Mouse (Mus musculus) splenic B cell, adult 2 months (primary cell): ENCODE results near the gene Trim56.
A peak's percentile ranks its signal among the peaks of the same experiment; 100 is the strongest.
"Not testable (repeated sequence)": the region's sequence is repeated elsewhere in the genome, so short reads cannot be mapped to it uniquely, and the experiment has no call there.

ENCODE experiments used
- DNase-seq: peaks from one replicate; pipeline ENCODE4 v3.0.0-alpha.2; 2011; ENCODE audit warnings: low read depth, low spot score
- H3K27me3 ChIP-seq: 2 replicates; pipeline ENCODE4 v1.6.1; 2012; ENCODE audit warnings: mild to moderate bottlenecking, low read length, moderate library complexity, mixed read lengths; ENCODE audit not compliant: control insufficient read depth, poor library complexity, insufficient read depth, severe bottlenecking
- H3K36me3 ChIP-seq: 2 replicates; pipeline ENCODE4 v1.6.1; 2012; ENCODE audit warnings: mild to moderate bottlenecking, low read length, moderate library complexity, mixed read lengths; ENCODE audit not compliant: control insufficient read depth, poor library complexity, insufficient read depth, severe bottlenecking

Gene Trim56

DNA sequence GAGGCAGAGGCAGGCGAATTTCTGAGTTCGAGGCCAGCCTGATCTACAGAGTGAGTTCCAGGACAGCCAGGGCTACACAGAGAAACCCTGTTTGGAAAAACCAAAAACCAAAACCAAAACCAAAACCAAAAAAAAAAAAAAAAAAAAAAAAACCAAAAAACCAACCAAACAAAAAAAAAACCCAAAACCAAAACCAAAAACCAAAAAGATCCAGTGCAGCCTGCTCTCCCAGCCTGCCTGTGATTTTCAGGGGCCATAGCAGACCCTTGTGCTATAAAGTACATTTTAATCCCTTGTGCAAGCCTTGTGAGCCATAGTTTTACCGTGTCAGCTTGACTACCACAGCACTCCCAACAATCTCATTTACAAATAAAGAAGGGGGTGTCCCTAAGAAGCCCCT lies 2.0 kb upstream of the Trim56 start:
- H3K36me3 ChIP-seq = peaks cover 14% of the 10 kb centered on the region
- H3K27me3 ChIP-seq, DNase-seq: not testable (repeated sequence)

DNA sequence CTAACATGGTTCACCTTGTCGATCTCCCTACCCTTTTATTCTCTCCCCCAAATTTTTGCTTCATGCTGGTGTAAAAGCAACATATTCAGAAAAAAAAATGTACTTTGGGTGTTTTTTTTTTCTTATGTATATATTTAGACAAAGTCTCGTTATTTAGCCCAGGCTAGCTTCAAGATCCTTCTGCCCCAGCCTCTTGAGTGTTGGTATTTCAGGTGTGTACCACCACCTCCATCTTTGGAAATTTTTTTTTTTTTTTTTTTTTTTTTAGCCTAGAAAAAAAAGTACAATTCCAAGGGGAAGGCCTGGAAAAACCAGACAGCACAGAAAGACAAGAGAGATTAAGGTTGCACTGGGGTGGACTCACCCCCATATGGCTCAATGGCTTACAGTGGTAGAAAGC lies 978 bp upstream of the Trim56 start:
- DNase-seq = no peak
- peaks cover 16% of the 10 kb centered on the region for H3K36me3 ChIP-seq

DNA sequence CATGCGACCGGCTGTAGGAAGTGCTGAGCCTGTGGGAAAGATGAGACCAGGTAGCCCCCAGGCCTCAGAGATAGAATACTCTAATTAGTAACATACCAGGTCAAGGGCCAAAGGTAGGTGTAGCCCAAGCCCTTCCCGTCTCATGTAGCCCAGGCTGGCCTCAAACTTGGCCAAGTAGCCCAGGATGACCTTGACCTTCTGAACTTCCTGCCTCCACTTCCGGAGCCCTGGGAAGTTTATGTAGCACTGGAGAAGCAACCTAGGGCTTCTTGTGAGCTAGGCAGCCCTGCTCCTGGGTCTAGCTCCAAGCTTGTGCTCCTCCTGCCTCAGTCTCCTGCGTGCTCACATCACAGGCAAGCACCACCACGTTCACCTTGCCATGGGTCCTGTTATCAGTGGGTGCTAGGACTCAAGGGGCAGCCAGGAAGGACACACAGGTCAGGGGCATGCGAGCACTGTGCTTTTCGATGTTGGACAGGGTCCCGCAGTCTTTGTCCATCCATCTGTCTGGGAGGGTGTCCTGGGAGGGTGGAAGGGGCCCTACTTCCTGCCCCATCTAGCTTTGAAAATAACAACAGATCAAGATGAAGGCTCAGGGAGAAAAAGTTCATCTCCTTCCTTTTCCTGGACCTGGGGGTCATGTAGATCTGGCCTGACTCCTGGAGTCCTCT lies 983 bp downstream of the Trim56 start:
- DNase-seq = no peak
- Histone ChIP-seq H3K27me3 (no peaks in the 10 kb centered on the region), H3K36me3 (peaks cover 16% of the 10 kb centered on the region)

More for the DNA sequence above, 978 bp upstream of the Trim56 start:
- no peaks in the 10 kb centered on the region for H3K27me3 ChIP-seq

DNA sequence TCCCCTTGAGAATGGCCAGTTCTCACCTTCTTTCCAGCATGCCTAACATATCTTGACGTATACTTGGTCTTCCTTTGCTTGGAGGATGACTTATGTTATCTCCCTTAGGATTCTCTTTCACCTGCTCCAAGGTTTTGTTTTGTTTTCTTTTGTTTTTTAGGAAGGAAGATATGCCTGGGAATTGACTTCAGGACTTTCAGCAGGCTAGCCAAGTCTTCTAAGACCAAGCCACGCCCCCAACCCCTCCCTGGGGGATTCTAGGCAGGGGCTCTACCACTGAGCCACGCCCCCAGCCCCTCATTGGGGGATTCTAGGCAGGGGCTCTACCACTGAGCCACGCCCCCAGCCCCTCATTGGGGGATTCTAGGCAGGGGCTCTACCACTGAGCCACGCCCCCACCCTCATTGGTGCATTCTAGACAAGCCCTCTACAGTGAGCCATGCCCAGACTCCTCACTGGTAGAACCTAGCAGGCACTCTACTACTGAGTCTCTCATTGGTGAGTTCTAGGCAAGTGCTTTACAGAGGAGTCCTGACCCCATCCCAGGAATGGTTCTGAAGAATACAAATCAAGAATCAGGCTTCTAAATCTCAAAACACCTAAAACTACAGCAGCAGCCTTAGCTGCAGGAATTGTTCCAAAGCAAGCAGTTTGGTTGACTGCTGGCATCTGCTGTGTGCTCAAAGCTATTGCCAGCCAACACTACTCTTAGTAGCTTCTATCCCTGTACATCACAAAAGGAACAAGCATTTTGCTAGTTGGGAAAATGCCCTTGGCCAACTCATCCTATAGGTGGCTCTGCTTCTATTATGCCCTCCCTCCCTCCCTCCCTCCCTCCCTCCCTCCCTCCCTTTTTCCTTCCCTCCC lies 4.2 kb downstream of the Trim56 start:
- DNase-seq = no peak
- H3K27me3 ChIP-seq = no peaks in the 10 kb centered on the region

GRCm38 (mm10) chr5:137110863-137111262 lies 5.1 kb downstream of the Trim56 start:
- DNase-seq = no peak
- Histone ChIP-seq H3K36me3 (peaks cover 16% of the 10 kb centered on the region), H3K27me3 (no peaks in the 10 kb centered on the region)

More for the DNA sequence above, 4.2 kb downstream of the Trim56 start:
- peaks cover 16% of the 10 kb centered on the region for H3K36me3 ChIP-seq

DNA sequence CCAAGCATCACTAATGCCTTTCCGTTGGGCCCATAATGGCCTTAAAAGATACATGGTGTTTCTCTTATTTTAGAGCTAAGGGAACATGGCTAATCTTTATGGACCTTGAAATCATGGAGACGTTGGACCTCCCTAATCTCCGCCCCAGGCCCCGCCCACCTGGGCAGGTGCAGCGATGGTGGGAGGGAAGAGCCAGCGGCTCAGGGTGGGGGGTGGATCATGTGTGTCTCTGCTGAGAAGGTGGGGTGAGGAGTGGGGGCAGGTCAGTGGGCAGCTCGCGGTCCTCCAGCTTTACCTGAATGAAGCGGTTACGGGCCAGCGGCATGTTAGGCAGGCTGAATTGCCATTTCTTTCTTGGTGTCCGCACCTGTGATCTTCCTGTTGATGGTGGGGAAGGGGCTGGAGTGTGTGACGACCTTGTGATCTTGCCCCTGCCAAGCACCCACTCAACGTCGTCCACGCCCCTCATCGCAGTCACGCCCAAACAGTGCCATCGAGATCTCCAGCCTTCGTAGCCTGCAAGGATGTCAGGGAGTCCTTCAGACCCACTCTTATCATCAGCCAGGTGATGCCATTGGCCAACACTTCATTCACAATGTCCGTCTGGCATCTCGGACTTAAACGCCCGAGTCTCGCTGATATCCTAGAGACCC lies 5.9 kb downstream of the Trim56 start:
- H3K36me3 ChIP-seq = peaks cover 16% of the 10 kb centered on the region
- H3K27me3 ChIP-seq = no peaks in the 10 kb centered on the region
- DNase-seq = no peak

DNA sequence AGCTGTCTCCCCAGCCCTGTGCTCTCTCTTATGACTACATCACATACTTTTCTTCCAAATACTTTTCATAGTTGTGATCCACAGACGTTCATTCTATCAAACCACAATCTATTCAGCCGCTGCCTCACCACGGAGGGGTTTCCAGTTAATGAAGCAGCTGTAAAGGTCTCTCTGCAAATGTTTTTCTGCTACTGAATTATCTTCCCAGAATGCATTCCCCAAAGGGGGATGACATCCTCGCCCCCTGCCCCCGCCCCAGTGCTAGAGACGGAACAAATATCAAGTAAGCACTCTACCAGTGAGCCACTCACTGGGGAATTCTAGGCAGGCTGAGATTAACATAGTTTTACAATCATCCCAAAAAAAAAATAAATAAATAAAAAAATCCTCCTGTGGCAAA lies 7.9 kb downstream of the Trim56 start:
- no peak for DNase-seq
- Histone ChIP-seq H3K36me3 (peaks cover 3% of the 10 kb centered on the region), H3K27me3 (no peaks in the 10 kb centered on the region)

- no peaks in the 10 kb centered on the region; the same call in 1 of the 2 replicates for H3K36me3 ChIP-seq
- H3K27me3 ChIP-seq = no peaks in the 10 kb centered on the region
- no peak for DNase-seq
These were observed 8.3 kb downstream of the Trim56 start for GRCm38 (mm10) chr5:137107670-137108069.

DNA sequence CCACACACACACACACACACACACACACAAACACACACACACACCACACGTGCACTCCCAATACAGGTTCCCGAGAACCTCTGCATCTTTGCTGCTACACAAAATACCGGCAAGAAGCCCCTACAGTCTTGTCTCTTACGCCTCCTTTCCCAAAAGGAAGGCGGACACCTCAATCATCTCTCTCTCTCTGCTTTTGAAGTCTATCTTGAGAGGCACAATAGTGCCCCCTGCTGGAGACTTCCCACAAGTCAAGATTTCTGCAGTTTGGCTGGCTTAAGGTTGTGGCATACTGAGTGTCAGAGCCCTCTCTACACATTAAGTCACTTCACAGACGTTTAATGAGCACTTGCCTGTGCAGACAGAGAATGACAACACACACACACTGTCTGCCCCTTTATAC lies 9.0 kb downstream of the Trim56 start:
- Histone ChIP-seq H3K36me3 (no peaks in the 10 kb centered on the region; the same call in 1 of the 2 replicates), H3K27me3 (no peaks in the 10 kb centered on the region)
- DNase-seq = peak; percentile 77

GRCm38 (mm10) chr5:137106434-137106833 lies 9.6 kb downstream of the Trim56 start:
- Histone ChIP-seq H3K27me3 (no peaks in the 10 kb centered on the region), H3K36me3 (no peaks in the 10 kb centered on the region; the same call in 1 of the 2 replicates)
- DNase-seq = no peak

DNA sequence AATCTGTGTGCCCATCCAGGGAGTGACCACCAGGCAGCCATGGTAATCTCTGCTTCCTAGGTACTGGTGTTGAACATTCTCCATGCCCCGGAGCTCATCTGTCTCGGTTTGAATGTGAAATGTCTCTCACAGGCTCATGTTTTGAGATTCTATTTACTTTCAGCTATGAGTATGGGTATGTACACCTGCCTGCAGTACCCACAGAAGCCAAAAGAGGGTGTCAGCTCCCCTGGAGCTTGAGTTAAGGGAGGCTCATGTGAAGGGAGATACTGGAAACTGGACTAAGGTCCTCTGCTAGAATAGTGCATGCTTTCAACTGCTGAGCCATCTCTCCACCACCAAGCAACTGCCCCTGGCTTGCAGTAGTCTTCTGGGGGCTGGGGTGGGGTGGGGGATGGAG lies 12.0 kb downstream of the Trim56 start:
- Histone ChIP-seq H3K36me3 (no peaks in the 10 kb centered on the region), H3K27me3 (no peaks in the 10 kb centered on the region)
- no peak for DNase-seq

- no peak for DNase-seq
- Histone ChIP-seq H3K36me3 (no peaks in the 10 kb centered on the region), H3K27me3 (no peaks in the 10 kb centered on the region)
These were observed 13.2 kb downstream of the Trim56 start for GRCm38 (mm10) chr5:137102575-137103522.

GRCm38 (mm10) chr5:137102078-137102477 lies 13.9 kb downstream of the Trim56 start:
- H3K27me3 ChIP-seq = no peaks in the 10 kb centered on the region
- no peaks in the 10 kb centered on the region for H3K36me3 ChIP-seq
- DNase-seq = no peak

DNA sequence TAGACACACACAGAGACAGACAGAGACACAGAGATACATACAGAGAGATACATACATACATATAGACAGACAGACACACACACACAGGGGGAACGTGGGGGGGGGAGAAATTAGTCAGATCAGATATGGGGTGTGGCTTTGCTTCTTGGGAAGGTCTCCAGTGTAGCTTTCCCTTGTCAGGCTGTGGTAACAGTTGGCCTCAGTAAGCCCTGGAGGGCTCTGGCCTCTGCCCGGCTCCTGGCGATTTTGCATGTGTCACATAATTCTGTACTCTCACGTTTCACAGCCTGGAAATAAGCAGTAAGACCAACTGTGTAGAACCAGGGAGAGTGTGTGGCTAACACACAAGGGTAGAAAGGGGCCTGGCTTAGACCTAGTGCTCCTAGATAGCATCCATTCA lies 15.3 kb downstream of the Trim56 start:
- H3K36me3 ChIP-seq = no peaks in the 10 kb centered on the region
- DNase-seq = no peak
- H3K27me3 ChIP-seq = no peaks in the 10 kb centered on the region
